Comparison of ENCODE assay signal across 7 mouse cellular contexts in the genomic region with DNA sequence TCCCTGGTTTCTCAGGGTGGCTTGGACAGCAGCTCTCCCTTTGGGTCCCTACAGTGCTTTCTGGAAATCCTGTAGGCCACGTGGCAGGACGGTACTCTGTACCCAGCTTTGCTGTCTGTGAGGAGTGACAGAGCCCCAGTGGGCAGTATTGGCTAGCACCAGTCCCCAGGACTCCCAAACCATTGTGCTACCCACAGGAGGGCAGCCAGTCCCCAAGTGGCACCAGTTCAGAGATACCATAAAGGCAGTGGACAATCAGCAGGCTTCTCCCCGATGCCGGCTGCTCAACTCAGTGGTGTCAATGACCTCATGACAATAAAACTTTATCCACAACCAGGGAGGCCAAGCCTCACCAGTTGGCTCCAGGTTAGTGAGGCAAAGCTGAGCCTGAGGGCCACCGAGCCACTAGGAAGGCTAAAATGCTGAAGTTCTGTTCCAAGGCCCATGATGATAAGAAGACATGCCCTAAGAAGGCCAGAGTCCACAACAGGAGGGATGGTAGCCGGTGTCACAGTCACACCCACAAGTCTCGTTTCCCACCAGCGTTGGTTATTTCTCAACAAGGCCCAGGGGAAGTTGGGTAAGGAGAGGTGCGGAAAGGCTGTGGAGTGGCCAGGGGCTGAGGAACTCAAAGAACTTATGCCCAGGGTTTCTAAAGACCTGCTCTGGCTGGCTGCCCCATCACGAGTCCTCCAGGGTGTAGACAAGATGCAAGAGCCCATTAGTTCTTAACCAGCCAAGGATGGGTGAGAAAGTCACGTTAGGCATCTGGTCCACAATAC. TPM values are rescaled to one million over a fixed set of nuclear protein-coding genes. Genes with fewer than 3 reads are reported as not detected.
DNase-seq lines count a peak whose midpoint lies in the region; ATAC-seq and TF ChIP-seq lines count a peak whose summit lies in the region.

No protein-coding gene starts in this region.

- H3K27ac ChIP-seq in lung, embryonic 14.5 days (ENCODE audit: low read depth) = no peak overlapping the region
- no peak overlapping the region for H3K27ac ChIP-seq in forebrain, embryonic 15.5 days (replicated peaks)
- H3K27ac ChIP-seq in liver, postnatal 0 days (ENCODE audit: low read depth) = peak overlapping the region; percentile 75
- H3K27ac ChIP-seq in stomach, embryonic 16.5 days (ENCODE audit: low read length) = no peak overlapping the region; the same call in 1 of the 2 replicates

- TF ChIP-seq CTCF in lung, embryonic 14.5 days (IDR thresholded peaks at IDR 0.05; ENCODE audit: low read depth) = no peak
- no peak for TF ChIP-seq CTCF in liver, postnatal 0 days (IDR thresholded peaks at IDR 0.05; ENCODE audit: low read depth)

- H3K4me1 ChIP-seq in lung, embryonic 14.5 days (ENCODE audit: insufficient read depth) = peaks cover 11% of the 10 kb centered on the region; the same call in 1 of the 2 replicates
- peaks cover 31% of the 10 kb centered on the region for H3K4me1 ChIP-seq in forebrain, embryonic 15.5 days
- H3K4me1 ChIP-seq in liver, postnatal 0 days (ENCODE audit: insufficient read depth) = peaks cover 23% of the 10 kb centered on the region
- peaks cover 17% of the 10 kb centered on the region for H3K4me1 ChIP-seq in stomach, embryonic 16.5 days (ENCODE audit: control insufficient read depth, insufficient read depth, low read length)

- 88% methylated on average over 11 of the region's 11 CpGs for WGBS in lung, embryonic 14.5 days
- 88% methylated on average over 11 of the region's 11 CpGs for WGBS in forebrain, embryonic 15.5 days
- 67% methylated on average over 11 of the region's 11 CpGs for WGBS in liver, postnatal 0 days (ENCODE audit: insufficient replicate concordance)
- WGBS in stomach, embryonic 16.5 days = 81% methylated on average over 11 of the region's 11 CpGs

- no peaks in the 10 kb centered on the region for H3K27me3 ChIP-seq in lung, embryonic 14.5 days (ENCODE audit: insufficient read depth, low read length)
- no peaks in the 10 kb centered on the region for H3K27me3 ChIP-seq in forebrain, embryonic 15.5 days
- H3K27me3 ChIP-seq in liver, postnatal 0 days (ENCODE audit: insufficient read depth, low read length) = no peaks in the 10 kb centered on the region
- no peaks in the 10 kb centered on the region for H3K27me3 ChIP-seq in stomach, embryonic 16.5 days (ENCODE audit: control insufficient read depth, insufficient read depth, low read length)

- DNase-seq in lung, embryonic 14.5 days = no peak
- DNase-seq in lung, postnatal 10 days = no peak
- DNase-seq in liver, postnatal 0 days = peak; percentile 56
- no peak for DNase-seq in MN1 (ENCODE audit: low spot score)
- no peak for DNase-seq in adrenal gland, adult 18-20 months (ENCODE audit: low spot score in 2 of 2)

- no peak for ATAC-seq in lung, embryonic 14.5 days (ENCODE audit: insufficient read depth)
- no peak for ATAC-seq in forebrain, embryonic 15.5 days (replicated peaks)
- ATAC-seq in liver, postnatal 0 days = no peak
- no peak for ATAC-seq in stomach, embryonic 16.5 days (ENCODE audit: insufficient read depth, low FRiP score)

- peak overlapping the region; percentile 99 for H3K4me2 ChIP-seq in lung, embryonic 14.5 days
- peak overlapping the region; percentile 89 for H3K4me2 ChIP-seq in forebrain, embryonic 15.5 days (replicated peaks)
- peak overlapping the region; percentile 99 for H3K4me2 ChIP-seq in liver, postnatal 0 days (ENCODE audit: low read depth, low read length)
- H3K4me2 ChIP-seq in stomach, embryonic 16.5 days (ENCODE audit: low read depth, low read length) = peak overlapping the region; percentile 95

- H3K9ac ChIP-seq in lung, embryonic 14.5 days = peak overlapping the region; percentile 78
- no peak overlapping the region for H3K9ac ChIP-seq in forebrain, embryonic 15.5 days (replicated peaks)
- H3K9ac ChIP-seq in liver, postnatal 0 days (replicated peaks) = peak overlapping the region; percentile 89
- H3K9ac ChIP-seq in stomach, embryonic 16.5 days (ENCODE audit: low read length) = peak overlapping the region; percentile 34

- no peaks in the 10 kb centered on the region for H3K9me3 ChIP-seq in lung, embryonic 14.5 days (ENCODE audit: low read depth, low read length)
- H3K9me3 ChIP-seq in forebrain, embryonic 15.5 days = no peaks in the 10 kb centered on the region
- no peaks in the 10 kb centered on the region for H3K9me3 ChIP-seq in liver, postnatal 0 days (ENCODE audit: low read length)
- no peaks in the 10 kb centered on the region for H3K9me3 ChIP-seq in stomach, embryonic 16.5 days (replicated peaks; ENCODE audit: control insufficient read depth, low read length)

- peaks cover 40% of the 10 kb centered on the region for H3K36me3 ChIP-seq in lung, embryonic 14.5 days (ENCODE audit: insufficient read depth)
- H3K36me3 ChIP-seq in forebrain, embryonic 15.5 days = peaks cover 28% of the 10 kb centered on the region
- peaks cover 38% of the 10 kb centered on the region for H3K36me3 ChIP-seq in liver, postnatal 0 days (replicated peaks; ENCODE audit: insufficient read depth, low read length)
- peaks cover 18% of the 10 kb centered on the region for H3K36me3 ChIP-seq in stomach, embryonic 16.5 days (ENCODE audit: control insufficient read depth, insufficient read depth, low read length)

- no peak for TF ChIP-seq EP300 in liver, postnatal 0 days (IDR thresholded peaks at IDR 0.05; ENCODE audit: low read depth)

- peak overlapping the region; percentile 77 for H3K4me3 ChIP-seq in lung, embryonic 14.5 days (ENCODE audit: low read depth, low read length)
- peak overlapping the region; percentile 50 for H3K4me3 ChIP-seq in forebrain, embryonic 15.5 days
- H3K4me3 ChIP-seq in liver, postnatal 0 days (ENCODE audit: low read depth, low read length) = peak overlapping the region; percentile 74
- H3K4me3 ChIP-seq in stomach, embryonic 16.5 days (replicated peaks; ENCODE audit: low read length) = peak overlapping the region; percentile 88

RNA-seq across cellular contexts. Expression of gene Ncln, which starts 1.7 kb away (rescaled TPM):
- 82.1 and 97.3 TPM in 2 replicates for polyA plus RNA-seq in lung, embryonic 14.5 days (2014; fragmentation: Nextera tagmentation; extraction: Ambion mirVana)
- polyA plus RNA-seq in forebrain, embryonic 15.5 days (2015; fragmentation: Nextera tagmentation; extraction: Ambion mirVana) = 60.3 and 65.0 TPM in 2 replicates
- 29.2 and 30.6 TPM in 2 replicates for polyA plus RNA-seq in liver, postnatal 0 days (2015; fragmentation: Nextera tagmentation; extraction: Ambion mirVana)
- polyA plus RNA-seq in stomach, embryonic 16.5 days (2015; fragmentation: Nextera tagmentation; extraction: Ambion mirVana) = 88.4 and 96.7 TPM in 2 replicates
- total RNA-seq in adrenal gland, adult 18-20 months (2021) = 100 to 1,000 TPM; 106 to 118 TPM

RNA-seq across cellular contexts. Expression of gene S1pr4, which starts 5.5 kb away (rescaled TPM):
- polyA plus RNA-seq in lung, embryonic 14.5 days (2014; fragmentation: Nextera tagmentation; extraction: Ambion mirVana) = 1.3 and 1.7 TPM in 2 replicates
- polyA plus RNA-seq in forebrain, embryonic 15.5 days (2015; fragmentation: Nextera tagmentation; extraction: Ambion mirVana) = 0.69 and 0.73 TPM in 2 replicates
- polyA plus RNA-seq in liver, postnatal 0 days (2015; fragmentation: Nextera tagmentation; extraction: Ambion mirVana) = 6.3 and 7.4 TPM in 2 replicates
- 1.2 TPM in 2 replicates for polyA plus RNA-seq in stomach, embryonic 16.5 days (2015; fragmentation: Nextera tagmentation; extraction: Ambion mirVana)
- 1 to 10 TPM; 1.3 to 1.4 TPM for total RNA-seq in adrenal gland, adult 18-20 months (2021)

RNA-seq across cellular contexts. Expression of gene Celf5, which starts 11.9 kb away (rescaled TPM):
- 0.09 and 0.30 TPM in 2 replicates for polyA plus RNA-seq in lung, embryonic 14.5 days (2014; fragmentation: Nextera tagmentation; extraction: Ambion mirVana)
- 76.1 and 78.5 TPM in 2 replicates for polyA plus RNA-seq in forebrain, embryonic 15.5 days (2015; fragmentation: Nextera tagmentation; extraction: Ambion mirVana)
- not detected in 2 replicates for polyA plus RNA-seq in liver, postnatal 0 days (2015; fragmentation: Nextera tagmentation; extraction: Ambion mirVana)
- polyA plus RNA-seq in stomach, embryonic 16.5 days (2015; fragmentation: Nextera tagmentation; extraction: Ambion mirVana) = 1.3 and 1.5 TPM in 2 replicates
- under 1 TPM; 0.42 to 0.50 TPM for total RNA-seq in adrenal gland, adult 18-20 months (2021)

RNA-seq across cellular contexts. Expression of gene Gna15, which starts 29.6 kb away (rescaled TPM):
- 1.1 and 1.7 TPM in 2 replicates for polyA plus RNA-seq in lung, embryonic 14.5 days (2014; fragmentation: Nextera tagmentation; extraction: Ambion mirVana)
- polyA plus RNA-seq in forebrain, embryonic 15.5 days (2015; fragmentation: Nextera tagmentation; extraction: Ambion mirVana) = 0.57 and 0.84 TPM in 2 replicates
- 4.0 and 4.4 TPM in 2 replicates for polyA plus RNA-seq in liver, postnatal 0 days (2015; fragmentation: Nextera tagmentation; extraction: Ambion mirVana)
- polyA plus RNA-seq in stomach, embryonic 16.5 days (2015; fragmentation: Nextera tagmentation; extraction: Ambion mirVana) = 9.0 and 11.0 TPM in 2 replicates
- 1 to 10 TPM; 1.7 to 2.6 TPM for total RNA-seq in adrenal gland, adult 18-20 months (2021)

RNA-seq across cellular contexts. Expression of gene Nfic, which starts 39.0 kb away (rescaled TPM):
- polyA plus RNA-seq in lung, embryonic 14.5 days (2014; fragmentation: Nextera tagmentation; extraction: Ambion mirVana) = 86.0 and 86.5 TPM in 2 replicates
- polyA plus RNA-seq in forebrain, embryonic 15.5 days (2015; fragmentation: Nextera tagmentation; extraction: Ambion mirVana) = 24.2 and 29.4 TPM in 2 replicates
- 19.6 and 21.1 TPM in 2 replicates for polyA plus RNA-seq in liver, postnatal 0 days (2015; fragmentation: Nextera tagmentation; extraction: Ambion mirVana)
- polyA plus RNA-seq in stomach, embryonic 16.5 days (2015; fragmentation: Nextera tagmentation; extraction: Ambion mirVana) = 74.8 and 82.5 TPM in 2 replicates
- total RNA-seq in adrenal gland, adult 18-20 months (2021) = 10 to 100 TPM; 69.1 to 78.7 TPM

Comparison
In these comparisons a context has a peak if more than half of its experiments do, and no peak if none do; other contexts are left out.
1. RNA of gene Celf5, which starts 11.9 kb away (polyA plus RNA-seq): 76.1 to 78.5 TPM in forebrain, embryonic 15.5 days; 1.3 to 1.5 TPM in stomach, embryonic 16.5 days, 0.09 to 0.30 TPM in lung, embryonic 14.5 days and not detected in liver, postnatal 0 days; every median in the first group is over 10 times any median in the second.
2. Peak in every context shown above with its lines, with median percentiles within 50 percentile points of each other: H3K4me2 ChIP-seq and H3K4me3 ChIP-seq.